Mouse (Mus musculus): ENCODE data around the gene Pced1a.
"Not testable (repeated sequence)": the region's sequence is repeated elsewhere in the genome, so short reads cannot be mapped to it uniquely, and the experiment has no call there.

Gene Pced1a

GRCm38 (mm10) chr2:130388796-130389195, 35.7 kb downstream of the Pced1a start:
- no peak for DNase-seq (ENCODE audit: low spot score)

DNA sequence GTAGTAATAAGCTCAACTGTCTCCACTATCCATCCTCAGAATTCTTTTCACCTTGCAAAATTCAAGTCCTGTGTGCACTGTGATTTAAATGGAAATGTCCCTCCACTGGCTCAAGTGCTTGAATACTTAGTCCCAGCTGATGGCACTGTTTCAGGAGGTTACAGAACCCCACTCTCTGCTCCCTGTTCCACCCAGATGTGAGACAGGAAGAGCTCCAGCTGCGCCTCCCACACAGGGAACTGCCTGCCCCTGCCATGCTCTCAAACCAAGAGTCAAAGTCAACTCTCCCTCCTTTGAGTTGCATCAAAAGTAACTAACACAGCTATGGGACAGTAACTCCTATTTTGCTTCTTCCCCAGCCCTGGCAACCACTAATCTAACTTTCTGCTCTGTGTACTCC, 38.3 kb downstream of the Pced1a start:
- no peak for DNase-seq (ENCODE audit: low spot score)

GRCm38 (mm10) chr2:130383895-130384294, 40.6 kb downstream of the Pced1a start:
- no peak for DNase-seq (ENCODE audit: low spot score)

DNA sequence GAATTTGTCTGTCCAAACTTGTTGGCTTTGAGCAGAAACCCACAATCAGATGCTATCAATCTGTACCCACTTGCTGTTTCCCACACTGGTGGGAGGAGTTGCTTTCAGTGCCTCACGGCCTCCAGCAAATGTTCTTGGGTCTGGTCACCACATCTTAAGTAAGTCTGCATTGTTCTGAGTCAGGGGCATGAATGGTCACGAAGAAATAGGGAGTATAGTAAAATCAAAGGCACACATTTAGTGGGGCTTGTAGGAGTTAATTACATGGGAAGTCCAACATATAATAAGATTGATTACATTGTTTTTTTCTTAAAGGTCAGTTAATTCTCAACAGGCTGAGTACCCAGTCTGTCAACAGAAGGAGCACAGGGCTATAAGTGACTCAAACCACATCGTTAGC, 41.3 kb downstream of the Pced1a start:
- no peak for DNase-seq (ENCODE audit: low spot score)

DNA sequence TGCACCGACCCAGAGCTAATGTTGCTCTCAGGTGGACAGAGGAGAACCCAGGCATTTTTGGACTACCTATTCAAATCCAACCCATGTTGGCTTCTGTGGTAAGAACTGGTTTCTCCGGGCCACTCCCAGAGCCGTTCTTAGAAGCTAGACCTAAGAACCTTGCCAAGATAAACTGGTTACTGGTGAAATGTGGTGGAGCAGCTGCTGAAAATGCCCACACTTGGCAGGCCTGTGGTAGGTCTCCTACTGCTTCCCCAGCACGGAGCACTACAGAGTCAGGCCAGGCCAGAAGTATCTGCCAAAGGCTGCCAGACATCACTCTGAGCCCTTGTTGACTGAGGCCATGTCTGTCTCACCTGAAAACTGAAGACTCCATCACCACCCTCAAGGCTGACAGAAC, 49.5 kb downstream of the Pced1a start:
- no peak for DNase-seq (ENCODE audit: low spot score)

DNA sequence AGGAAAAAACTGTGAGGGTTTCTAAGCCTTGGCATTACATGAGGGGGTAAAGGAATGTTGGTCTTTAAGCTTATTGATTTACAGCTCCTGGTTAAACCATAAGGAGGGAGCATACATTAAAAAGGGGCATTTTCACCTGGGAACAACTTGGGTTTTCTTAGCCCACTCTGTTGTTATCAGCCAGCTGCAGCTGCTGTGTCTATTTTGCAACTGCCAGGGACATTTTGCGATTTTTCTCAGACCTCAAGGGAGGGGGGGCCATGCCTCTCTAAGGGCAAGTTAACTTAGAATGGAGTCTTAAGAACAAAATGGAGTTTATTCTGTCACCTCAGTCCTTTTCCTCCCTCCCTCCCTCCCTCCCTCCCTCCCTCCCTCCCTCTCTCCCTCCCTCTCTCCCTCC, 51.5 kb downstream of the Pced1a start:
- not testable (repeated sequence) for DNase-seq (ENCODE audit: low spot score)

- DNase-seq (ENCODE audit: low spot score), result no peak
Observed at GRCm38 (mm10) chr2:130367386-130367785, 57.1 kb downstream of the Pced1a start.
